Mouse (Mus musculus): ENCODE results near the gene Haao.

Gene Haao

DNA sequence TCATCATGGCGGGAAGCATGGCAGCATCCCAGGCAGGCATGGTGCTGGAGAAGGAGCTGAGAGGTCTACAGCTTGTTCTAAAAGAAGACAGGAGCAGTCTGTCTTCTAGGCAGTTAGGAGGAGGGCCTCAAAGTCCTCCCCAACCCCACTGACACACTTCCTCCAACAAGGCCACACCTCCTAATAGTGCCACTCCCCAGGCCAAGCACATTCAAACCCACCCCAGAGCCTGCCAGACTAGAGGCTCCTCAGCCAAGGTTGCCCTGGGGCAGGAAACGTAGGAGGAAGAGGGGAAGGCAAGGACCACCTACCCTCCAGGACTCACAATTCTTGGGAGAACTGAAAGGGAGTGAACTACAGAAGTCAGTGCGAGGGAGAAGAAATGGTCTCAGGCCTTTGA is at the start of gene Haao:
Gene Haao, minus strand, starts transcription at position 149 of the 400 bp plus-strand sequence.
- no peak for DNase-seq (ENCODE audit: low spot score)

DNA sequence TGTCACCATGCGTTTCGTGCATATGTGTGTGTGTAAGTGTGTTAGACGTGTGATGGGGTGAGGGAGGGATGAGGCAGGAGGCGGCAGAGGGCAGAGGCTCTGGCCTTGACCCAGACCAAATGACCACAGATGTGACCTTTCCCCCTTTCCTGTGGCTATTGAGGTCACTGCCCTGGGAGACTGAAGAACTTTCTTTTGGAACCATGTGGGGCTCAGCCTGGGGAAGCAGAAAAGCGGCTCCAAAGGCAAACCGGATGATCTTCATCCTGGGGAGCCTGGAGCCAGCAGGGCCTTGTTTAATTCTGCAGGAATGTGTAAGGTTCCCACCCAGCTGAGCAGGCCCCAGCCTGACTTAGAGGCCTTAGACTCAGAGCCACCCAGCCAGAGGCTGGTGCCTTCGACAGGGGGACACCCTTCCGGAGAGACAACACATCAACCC is 49.6 kb upstream of the Haao start:
- no peak for DNase-seq (ENCODE audit: low spot score)

DNA sequence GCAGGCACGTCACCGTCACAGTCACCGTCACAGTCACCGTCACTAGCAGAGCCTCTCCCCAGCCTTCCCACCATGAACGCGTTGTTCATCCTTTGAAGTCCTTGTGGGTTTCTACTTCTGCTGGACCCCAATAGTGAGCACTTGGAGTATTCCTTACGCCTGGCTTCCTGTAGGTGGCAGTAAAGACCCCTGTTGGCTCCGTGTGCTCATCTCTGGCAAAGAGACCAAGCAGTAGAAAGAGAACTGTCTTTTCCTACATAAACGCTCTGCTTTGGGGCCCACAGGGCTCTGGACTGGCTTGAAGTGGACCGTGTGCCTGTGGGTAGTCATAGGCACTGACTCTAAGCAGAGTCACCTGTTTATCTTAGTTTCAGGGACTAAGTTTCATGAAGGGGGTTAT is 49.0 kb upstream of the Haao start:
- DNase-seq (ENCODE audit: low spot score) = no peak

GRCm38 (mm10) chr17:83895321-83895770 is 47.6 kb upstream of the Haao start:
- DNase-seq (ENCODE audit: low spot score) = no peak

DNA sequence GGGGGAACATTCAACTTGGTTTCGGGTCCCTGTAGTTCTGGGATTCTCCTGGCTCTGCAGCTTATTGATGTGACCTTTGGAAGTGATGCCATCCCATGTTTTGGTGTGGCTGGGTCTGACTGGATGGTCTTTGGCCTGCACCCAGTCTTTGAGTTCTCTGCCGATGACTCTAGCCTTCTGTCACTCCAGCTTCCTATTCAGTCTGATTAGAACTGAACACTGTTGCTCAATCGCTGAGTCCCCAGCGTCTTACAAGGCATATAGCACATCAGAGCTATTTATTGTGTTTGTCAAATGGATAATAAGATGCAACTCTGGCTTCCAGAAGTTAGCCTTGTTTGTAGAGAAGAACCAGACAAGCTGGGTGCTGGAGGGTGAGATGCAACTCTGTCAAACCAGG is 45.4 kb upstream of the Haao start:
- no peak for DNase-seq (ENCODE audit: low spot score)

- DNase-seq (ENCODE audit: low spot score) = no peak
These were observed 44.1 kb upstream of the Haao start for GRCm38 (mm10) chr17:83891864-83892263.

GRCm38 (mm10) chr17:83890373-83890696 is 42.6 kb upstream of the Haao start:
- DNase-seq (ENCODE audit: low spot score) = no peak

DNA sequence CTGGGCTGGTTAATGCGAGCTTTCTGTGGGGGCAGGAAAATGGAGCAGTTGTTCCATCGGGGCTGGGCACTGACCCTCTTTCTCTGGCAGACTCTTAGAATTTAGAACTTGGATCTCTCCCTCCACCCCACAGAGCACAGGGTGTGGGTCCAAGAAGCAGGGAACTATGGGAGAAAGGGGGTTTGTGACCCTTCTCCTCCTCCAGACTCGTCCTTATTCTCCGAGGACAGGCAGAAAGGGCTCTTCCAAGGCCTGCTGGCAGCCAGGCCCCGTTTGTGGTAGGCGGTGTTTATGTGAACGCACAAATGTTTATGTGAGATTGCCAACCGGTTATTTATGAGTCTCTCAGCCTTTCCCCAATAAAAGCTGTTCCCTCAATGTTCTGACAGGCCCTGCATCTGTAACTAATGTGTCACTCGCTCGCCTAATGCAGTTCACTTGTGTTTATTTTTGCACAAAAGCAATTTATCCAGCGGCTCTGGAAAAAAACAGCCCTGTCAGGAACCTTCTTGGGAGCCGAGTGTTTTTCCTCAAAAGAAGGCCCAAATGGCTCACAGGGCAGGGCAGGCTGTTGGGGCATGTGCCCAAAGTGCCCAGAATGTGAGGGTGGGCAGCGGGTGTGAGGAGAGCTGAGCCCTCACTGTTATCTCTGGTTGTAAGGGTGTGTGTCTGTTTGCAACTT is 42.1 kb upstream of the Haao start:
- DNase-seq (ENCODE audit: low spot score) = no peak

- no peak for DNase-seq (ENCODE audit: low spot score)
These were observed 41.5 kb upstream of the Haao start for GRCm38 (mm10) chr17:83889329-83889690.

GRCm38 (mm10) chr17:83887241-83887640 is 39.5 kb upstream of the Haao start:
- DNase-seq (ENCODE audit: low spot score) = no peak

DNA sequence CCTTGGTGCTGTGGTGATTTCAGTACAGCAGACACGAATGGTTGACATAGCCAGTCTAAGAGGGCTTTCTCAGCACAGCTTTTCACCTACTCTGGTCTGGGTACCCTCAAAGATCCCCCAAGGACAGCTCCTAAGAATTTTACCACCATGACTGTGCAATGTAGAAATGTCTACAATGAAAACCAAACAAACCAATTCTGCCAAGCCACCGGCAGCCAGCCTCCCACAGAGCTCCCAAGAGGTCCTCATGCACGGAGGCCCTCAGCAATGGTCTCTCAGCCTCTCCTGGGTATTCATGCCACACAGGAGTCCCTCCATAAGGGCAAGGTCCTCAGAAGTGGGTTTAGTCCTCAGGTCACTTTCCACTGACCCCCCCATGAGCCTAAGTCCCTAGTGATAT is 38.6 kb upstream of the Haao start:
- no peak for DNase-seq (ENCODE audit: low spot score)

GRCm38 (mm10) chr17:83885750-83886149 is 38.0 kb upstream of the Haao start:
- no peak for DNase-seq (ENCODE audit: low spot score)

DNA sequence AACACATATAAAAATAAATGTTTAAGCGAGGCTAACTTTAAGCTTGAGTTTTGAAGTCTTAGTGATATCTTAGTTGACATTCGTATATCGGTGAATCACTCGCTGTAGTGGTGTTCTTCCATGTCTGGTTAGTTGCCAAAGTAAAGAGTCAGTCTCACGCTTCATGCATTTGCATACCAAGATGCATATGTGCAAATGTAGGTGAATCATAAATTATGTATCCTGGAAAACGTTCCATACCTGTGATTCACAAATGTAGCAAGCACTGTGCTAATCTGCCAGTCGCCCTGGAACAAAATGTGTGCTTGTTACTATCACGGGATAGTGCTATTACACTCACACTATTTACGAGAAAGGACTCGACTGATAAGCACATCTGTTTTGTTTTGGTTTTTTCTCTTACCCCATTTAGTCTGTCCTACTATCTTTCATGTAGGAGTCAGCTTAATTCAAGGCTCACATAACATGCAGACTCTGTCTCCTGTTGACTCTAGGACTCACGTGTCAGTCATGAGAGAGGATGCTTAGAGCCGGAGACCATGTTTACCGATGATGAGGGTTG is 37.3 kb upstream of the Haao start:
- DNase-seq (ENCODE audit: low spot score) = no peak

DNA sequence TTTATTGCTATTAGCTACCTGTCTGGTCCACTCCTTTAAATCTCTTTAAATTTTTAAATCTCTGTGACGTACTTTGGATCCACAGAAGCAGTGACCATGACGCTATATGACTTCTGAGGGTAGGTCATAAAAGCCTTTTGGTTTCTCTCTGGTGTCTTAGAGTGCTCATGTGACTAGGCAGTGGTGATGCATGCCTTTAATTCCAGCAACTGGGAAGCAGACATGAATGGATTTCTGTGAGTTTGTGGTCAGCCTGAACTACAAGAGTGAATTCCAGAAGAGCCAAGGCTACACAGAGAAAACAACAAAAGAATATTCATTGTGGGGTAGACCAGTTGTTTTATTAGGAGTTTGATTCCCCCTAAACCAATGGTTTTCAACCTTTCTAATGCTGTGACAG is 35.0 kb upstream of the Haao start:
- DNase-seq (ENCODE audit: low spot score) = no peak

- DNase-seq (ENCODE audit: low spot score) = no peak
These were observed 33.3 kb upstream of the Haao start for GRCm38 (mm10) chr17:83881071-83881470.

DNA sequence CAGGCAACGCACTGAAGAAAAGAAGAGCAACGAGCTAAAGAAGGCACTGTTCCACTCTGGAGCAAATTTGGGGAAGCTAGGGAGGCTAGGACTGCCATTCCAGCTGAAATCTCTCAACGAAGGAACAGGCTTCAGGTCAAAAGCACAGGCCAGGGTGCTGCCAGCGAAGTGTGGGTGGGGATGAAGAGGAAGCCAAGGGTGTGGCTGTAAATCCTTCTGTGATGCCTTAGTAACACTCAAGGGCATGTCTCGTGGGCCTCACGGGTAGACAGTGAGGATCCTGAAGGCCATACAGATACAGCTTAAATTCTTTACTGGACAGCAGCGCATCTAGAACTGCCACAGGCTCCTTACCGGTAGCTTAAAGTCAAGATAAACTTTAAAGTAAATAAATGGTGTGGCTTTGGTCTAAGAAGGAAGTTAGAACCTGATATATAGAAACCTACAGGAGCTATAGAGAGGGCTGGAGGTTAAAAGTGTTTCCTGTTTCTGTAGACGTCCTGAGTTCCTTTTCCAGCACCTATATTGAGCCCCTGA is 32.5 kb upstream of the Haao start:
- no peak for DNase-seq (ENCODE audit: low spot score)

GRCm38 (mm10) chr17:83879631-83880030 is 31.9 kb upstream of the Haao start:
- DNase-seq (ENCODE audit: low spot score) = no peak

GRCm38 (mm10) chr17:83874610-83875009 is 26.8 kb upstream of the Haao start:
- DNase-seq (ENCODE audit: low spot score) = no peak

GRCm38 (mm10) chr17:83873363-83874141 is 25.8 kb upstream of the Haao start:
- DNase-seq (ENCODE audit: low spot score) = no peak

DNA sequence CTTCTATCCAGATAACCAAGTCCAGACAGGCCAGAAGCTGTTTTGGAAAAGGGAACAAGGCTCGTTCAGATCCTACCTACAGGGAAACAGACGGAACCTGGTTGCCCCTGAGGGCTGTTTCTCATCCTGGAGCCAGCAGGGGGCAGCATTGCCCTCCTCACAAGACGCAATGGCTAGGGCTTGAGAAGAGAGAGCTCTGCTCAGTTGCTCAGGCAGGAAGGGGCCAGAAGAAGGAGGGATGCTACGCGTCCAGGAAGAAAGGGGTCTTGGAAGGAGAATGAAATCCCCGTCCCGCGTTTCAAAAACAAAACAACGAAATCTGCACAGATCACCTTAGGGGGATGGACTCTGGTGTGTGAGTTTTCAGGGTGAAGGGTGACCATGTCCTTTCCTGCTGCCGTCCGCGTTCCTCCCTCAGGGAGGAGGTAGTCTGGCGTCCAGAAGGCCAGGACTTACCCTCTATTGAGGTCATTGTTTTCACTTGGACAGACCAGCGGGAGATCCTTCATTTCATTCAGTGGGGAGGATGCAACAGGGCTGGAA is 25.1 kb upstream of the Haao start:
- peak; percentile 59 for DNase-seq (ENCODE audit: low spot score)

- DNase-seq (ENCODE audit: low spot score) = no peak
These were observed 23.6 kb upstream of the Haao start for GRCm38 (mm10) chr17:83871354-83871753.

DNA sequence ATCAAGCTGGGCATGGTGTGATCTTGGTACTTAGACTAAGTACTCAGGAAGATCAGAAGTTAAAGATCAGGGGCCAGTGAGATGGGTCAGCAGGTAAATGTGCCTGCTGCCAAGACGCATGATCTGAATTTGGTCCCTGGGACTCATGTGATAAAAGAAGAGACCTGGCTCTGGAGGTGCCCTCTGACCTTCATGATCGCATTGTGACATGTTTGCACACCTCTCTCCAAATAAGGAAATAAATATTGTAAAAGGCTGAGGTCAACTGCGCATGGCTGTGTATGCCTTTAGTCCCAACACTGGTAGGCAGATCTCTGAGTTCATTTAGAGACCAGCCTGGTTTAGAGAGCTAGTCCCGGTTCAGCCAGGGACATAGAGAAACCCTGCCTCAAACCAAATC is 22.6 kb upstream of the Haao start:
- no peak for DNase-seq (ENCODE audit: low spot score)

DNA sequence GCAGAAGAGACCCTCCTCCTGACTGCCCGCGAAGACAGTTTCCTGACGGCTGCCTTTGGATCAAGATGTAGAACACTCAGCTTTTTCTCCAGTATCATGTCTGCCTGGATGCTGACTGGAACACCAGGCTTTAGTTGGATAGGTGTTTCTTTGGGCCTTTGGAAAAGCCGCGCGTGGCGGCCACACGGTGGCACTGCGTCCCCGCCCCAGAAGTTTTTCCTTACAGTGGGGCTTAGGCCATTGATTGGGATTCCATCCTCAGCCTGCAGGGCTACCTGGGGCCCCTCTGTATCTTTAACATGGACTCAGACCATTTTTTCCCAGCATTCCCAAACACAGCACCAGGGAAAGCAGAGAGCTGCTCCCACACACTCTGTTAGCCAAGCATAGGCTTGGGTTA is 18.8 kb upstream of the Haao start:
- DNase-seq (ENCODE audit: low spot score) = no peak

Data from urinary bladder, postnatal 10 days (tissue).